Mouse (Mus musculus): ENCODE data around the gene Bach2.
A peak's percentile ranks its signal among the peaks of the same experiment; 100 is the strongest.

DNA sequence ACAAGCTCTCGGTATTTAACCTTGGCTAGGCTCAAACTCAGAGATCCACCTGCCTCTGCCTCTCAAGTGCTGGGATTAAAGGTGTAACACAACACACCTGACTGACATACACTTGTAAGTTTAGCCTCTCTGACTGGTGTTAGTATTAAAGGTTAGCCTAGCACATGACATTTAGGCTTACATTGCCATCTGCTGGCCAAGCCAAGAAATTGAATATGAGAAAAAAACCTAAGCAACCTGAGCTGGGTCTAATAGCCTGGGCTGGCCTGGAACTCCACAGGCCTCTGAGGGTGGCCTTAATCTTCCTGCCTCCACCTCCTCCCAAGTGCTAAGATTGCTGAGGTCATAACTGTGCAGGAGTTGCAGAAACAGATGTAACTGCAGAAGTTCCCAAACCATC lies 333.5 kb downstream of the Bach2 start:
- TF ChIP-seq POLR2A (IDR thresholded peaks at IDR 0.05; ENCODE audit: borderline replicate concordance, extremely low read depth, low read depth, low read length) (no peak), CTCF (IDR thresholded peaks at IDR 0.05; ENCODE audit: insufficient read depth, low read length) (peak; percentile 30; the same call in 1 of the 2 replicates)
